Mouse (Mus musculus) mouse embryonic stem cell (cell line): ENCODE measurements around the gene Atad5.
"Not testable (repeated sequence)": the region's sequence is repeated elsewhere in the genome, so short reads cannot be mapped to it uniquely, and the experiment has no call there.

ENCODE experiments used
- in situ Hi-C, 2 experiments: fragments of 300-500 bp; cut with MboI; formaldehyde crosslinking; loops; 1 replicate in 1 of 2; 3 replicates in 1 of 2; pipeline ENCODE4 v1.14.3; 2019 to 2020; ENCODE audit warnings: low sequenced_read_pairs in 2 of 2, low pct_unique_long_range_greater_than_20kb in 1 of 2, mixed read lengths in 1 of 2; ENCODE audit not compliant: unreplicated experiment in 1 of 2

Gene Atad5

DNA sequence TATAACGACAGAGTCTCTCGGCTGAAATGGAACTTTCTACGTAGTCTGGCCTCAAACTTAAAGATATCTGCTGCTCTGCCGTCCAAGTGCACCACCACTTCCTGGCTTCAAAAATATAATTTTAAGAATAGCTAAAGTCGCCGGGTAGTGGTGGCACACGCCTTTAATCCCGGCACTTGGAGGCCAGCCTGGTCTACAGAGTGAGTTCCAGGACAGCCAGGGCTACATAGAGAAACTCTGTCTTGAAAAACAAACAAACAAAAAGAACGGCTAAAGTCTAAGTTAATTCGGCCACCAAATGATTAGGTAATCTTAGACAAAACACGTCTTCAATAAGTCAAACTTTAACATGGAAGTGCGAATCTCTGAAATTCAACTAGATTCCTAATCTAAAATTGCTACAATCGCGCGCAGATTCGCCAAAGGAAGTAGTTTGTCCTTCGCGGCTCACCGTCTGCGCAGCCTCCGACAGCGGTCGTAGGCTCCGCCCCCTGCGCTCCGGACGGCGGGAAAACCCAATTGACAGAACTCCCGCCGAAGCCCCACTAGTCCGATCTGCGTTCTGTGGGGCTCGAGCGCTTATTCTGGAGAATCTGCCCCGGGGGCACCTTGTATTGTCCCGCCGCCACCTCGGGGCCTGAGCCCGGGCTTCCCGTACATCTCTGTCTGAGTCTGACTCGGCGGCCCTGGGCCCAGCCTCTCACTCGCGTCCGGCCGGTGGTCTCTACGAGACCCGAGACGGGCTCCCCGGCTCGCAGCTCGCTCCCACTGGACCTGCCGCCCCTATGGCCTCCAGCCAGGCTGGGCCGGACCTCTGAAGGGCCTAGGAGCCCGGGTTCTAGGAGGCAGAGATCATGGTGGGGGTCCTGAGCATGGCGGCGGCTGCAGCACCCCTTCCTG is at the start of gene Atad5:
Gene Atad5, plus strand, starts transcription at position 484 of the 900 bp plus-strand sequence.
- in situ Hi-C loops = no loop called here

DNA sequence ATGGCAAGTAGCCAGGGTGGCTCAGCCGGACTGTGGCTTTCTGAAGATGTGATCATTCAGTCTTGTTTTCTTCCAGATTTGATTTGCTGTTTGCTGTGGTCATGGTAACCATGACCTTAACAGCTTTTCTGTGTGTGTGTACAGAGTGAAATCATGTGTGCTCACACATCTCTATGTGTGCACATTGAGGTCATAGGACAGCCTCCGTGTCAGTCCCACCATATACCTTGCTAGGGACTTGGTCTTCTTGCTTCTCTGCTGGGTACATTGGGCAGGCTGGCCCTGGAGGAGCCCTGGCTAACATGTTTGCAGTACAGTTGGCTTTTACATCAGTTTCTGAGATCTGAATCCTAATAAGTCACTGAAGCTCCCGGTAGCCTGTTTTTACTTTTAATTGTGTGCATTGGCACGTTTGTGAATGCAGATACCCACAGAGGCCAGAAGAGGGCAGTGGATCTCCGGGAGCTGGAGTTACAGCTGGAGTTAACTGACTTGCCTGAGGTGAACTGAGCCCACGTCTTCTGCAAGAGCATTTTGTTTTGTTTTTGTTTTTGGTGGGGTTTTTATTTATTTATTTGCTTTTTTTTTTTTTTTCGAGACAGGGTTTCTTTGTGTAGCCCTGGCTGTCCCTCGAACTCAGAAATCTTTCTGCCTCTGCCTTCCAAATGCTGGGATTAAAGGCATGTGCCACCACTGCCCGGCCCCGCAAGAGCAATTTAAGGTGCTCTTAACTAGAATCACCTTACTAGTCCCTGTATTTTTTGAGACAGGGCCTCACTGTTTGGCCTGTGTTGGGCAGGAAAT is 46.4 kb upstream of the Atad5 start:
- in situ Hi-C loops = no loop called here

DNA sequence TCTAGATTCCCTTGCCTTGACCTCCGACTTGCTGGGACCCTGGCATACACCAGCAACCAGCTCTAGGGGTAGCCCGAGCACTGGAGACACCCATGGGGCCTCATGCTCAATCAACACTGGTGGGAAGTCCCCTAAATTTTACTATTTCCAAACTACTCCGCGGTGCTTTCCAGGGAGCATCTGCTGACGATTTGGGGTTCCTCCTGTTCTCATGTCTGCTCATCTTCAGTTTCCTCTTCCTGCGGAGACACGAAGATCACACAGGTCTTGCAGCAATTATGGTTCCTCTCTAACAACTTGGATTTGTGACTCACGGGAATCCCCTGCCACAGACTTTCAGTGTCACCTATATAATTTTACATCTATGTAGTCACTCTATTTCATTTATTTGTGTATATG is 45.8 kb upstream of the Atad5 start:
- in situ Hi-C loops = no loop called here

DNA sequence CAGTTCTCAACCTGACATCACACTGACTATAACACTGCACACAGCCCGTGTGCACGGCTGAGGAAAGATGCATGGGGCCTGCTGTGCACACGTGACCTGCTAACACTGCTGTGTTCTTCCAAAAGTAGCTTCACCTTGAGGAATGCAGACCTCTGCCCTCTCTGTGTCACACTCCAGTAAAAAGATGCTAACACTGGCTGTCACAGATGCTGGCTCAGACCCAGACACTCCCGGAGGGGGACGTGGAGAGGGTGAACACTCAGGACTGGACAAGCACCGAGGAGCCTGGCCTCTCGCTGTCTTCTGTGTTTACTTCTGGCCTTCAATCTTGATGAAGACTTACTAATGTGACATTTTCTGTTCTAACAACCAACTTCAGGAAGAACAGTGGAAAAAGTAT is 42.3 kb upstream of the Atad5 start:
- in situ Hi-C loops = no loop called here

DNA sequence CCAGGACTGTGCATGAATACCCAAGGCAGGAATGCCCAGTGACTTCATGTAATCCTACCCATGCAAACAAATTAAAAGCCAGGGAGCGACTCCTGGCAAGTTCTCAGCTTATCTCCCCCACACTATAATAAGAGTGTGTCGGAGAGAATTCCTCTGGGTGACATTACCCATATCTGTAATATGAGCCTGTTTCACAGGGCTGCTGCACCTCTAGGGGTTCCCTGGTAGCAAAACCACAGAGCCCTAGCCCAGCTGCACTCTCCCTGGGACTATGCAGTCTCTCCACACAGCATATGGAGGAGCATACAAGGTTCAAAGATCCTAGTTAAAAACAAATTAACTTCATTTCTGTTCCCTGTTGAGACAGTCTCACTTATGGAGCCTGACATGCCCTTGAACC is 39.1 kb upstream of the Atad5 start:
- in situ Hi-C loops = no loop called here

DNA sequence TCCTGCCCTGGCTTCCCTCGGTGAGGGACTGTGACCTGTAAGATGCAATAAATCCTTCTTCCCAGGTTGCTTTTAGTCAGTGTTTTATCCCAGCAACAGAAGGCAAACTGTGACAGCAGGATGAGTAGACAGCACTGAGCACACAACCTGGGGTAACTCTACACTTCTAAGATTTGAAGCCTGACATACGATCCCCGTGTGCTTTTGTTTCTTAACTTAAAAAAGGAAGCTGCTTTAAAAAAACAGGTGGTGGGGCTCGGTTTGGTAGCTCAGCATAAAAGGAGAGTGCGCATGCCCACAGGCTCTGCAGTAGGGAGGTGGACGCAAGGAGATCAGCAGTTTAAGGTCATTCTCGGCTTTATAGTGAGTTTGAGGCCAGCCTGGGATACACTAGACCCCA is 36.7 kb upstream of the Atad5 start:
- in situ Hi-C loops = no loop called here

DNA sequence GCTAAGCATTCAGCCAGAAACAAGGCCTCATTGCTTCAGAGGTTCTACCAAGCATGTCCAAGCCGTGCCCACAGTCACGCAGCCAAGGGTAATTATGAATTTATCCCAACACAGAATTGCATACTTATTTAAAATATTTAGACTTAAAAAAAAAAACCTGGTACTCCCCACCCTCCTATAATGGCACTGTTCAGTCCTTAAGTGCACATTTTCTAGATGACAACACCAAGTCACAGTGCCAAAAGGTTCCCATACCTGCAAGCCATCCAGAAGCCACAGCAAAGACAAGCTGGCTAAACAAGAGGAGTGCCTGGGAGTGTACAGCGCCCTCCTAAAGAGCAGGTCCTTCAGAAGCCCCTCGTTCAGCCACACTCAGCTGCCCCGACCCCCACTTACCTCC is 36.0 kb upstream of the Atad5 start:
- in situ Hi-C loops = no loop called here

DNA sequence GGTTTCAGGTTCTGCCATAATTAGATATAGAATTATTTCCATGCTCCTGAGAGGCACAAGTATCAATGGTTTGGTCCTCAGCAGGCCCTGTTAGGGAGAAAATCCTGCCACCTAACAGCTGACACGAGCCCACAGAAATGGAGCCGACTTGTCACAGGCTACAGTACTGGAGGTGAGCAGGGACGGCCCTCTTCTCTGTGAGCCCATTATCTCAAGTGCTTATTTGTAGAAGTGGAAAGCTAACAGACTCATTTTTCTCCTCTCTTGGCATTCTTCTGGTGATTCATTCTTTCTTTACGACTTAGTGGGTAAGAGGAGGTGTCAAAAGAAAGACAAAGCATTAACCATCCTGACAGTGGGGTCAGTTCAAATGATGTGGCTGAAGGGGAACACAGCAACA is 34.5 kb upstream of the Atad5 start:
- in situ Hi-C loops = no loop called here

DNA sequence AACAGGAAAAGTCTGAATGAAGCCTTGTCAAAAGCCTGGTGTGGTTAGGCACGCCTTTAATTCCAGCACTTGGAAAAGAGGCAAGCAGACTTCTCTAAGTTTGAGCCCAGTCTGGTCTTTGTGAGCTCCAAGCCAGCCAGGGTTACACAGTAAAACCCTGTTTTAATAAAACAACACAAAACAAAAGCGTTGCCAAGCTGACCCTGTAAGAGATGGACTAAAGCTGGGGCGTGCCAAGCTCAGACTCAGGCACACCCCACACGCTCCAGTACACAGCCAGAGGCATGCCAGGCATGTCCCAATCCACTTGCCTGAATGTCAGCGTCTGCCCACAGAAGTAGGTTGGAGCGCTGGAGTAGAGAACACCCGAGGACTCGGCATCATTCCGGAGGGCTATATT is 33.1 kb upstream of the Atad5 start:
- in situ Hi-C loops = no loop called here

DNA sequence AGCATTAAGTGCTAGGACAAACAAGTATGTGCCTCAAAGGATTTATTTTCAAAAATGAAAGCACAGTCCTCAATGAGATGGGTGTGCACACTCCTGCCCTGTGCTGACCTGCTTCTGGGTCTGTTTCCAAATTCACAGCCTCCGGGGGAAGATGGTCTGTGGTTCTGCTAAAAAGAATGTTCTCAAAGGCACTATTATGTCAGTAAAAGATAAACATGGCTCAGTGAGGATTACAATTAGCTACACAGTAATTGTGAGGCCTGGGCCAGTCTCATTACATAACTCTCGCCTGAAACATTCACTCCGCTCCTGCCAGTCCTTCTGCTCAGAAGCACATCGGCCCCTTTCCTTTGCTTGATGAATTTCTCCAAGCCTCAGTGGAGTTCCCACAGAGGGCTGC is 27.0 kb upstream of the Atad5 start:
- in situ Hi-C loops = no loop called here

DNA sequence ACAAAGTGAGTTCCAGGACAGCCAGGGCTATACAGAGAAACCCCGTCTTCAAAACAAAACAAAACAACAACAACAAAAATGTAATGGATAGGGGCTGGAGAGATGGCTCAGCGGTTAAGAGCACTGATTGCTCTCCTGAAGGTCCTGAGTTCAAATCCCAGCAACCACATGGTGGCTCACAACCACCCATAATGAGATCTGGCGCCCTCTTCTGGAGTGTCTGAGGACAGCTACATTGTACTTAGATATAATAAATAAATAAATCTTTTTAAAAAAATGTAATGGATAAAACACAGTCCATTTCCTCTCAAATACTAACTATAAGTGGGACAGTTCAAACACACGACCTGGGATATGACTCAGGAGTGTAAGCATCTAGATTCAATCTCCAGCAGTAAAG is 22.8 kb upstream of the Atad5 start:
- in situ Hi-C loops = not testable (repeated sequence)

DNA sequence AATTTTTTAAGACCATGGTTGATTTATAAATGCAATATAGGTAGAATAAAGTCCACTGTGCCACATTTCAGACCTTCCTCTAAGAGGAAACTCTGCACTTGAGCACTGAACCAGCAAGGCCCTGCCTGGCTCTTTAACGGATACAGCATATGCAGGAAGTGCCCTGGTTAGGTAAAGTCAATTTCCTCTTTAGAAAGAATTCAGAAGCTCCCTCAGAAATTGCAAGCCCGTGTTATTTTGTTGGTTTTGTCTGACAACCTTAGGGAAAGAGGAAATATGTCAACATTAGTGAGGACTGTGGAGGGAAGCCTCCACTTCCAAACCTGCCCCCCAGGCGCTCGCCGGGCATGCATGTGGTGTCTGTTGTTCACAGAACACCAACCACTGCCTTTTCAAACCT is 21.6 kb upstream of the Atad5 start:
- in situ Hi-C loops = no loop called here

DNA sequence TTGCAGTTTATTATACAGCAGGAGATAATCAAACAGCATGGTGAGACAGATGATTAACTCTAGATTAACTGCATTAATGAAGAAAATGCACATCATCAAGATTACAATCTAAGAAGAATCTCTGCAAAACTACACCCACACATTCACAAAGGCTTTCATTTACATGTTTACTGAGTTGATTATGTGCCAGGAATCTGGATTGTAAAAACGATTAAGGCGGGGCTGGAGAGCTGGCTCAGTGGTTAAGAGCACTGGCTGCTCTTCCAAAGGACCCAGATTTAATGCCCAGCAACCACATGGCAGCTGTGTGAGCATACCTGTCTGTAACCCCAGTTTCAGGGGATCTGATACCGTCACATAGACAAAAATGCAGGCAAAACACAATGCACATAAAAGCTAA is 19.4 kb upstream of the Atad5 start:
- in situ Hi-C loops = no loop called here

DNA sequence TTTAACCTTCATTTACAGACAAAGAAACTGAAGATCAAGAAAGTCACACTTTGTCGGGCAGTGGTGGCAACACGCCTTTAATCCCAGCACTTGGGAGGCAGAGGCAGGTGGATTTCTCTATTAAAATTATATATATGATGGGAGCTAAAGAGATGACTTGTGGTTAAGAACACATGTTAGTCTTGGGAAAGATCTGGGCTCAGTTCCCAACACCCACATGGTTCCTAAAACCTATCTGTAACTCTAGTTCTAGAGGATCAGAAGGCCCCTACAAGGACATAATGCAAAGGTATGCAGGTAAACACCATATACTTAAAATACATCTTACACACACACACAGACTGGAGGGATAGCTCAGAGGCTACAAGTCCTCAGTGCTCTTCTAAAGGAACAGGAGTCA is 18.2 kb upstream of the Atad5 start:
- in situ Hi-C loops = no loop called here

DNA sequence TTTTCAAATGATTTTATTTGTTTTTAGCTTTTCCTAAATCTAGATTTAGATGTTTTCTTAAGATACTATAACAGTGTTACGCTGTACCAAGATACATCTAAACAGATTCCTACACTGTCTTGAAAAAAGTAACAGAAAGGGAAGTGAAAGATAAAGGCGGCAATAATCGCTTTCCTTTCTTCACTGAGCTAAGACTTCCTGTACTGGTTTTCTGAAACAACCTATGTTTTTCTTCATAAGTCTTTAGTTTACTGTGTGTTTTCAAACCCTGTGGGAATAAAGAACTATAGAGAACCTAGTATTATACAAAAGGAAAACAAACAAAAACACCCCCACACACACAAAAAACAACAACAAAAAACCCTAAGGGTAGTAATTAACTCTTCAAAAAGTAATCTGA is 16.8 kb upstream of the Atad5 start:
- in situ Hi-C loops = no loop called here

DNA sequence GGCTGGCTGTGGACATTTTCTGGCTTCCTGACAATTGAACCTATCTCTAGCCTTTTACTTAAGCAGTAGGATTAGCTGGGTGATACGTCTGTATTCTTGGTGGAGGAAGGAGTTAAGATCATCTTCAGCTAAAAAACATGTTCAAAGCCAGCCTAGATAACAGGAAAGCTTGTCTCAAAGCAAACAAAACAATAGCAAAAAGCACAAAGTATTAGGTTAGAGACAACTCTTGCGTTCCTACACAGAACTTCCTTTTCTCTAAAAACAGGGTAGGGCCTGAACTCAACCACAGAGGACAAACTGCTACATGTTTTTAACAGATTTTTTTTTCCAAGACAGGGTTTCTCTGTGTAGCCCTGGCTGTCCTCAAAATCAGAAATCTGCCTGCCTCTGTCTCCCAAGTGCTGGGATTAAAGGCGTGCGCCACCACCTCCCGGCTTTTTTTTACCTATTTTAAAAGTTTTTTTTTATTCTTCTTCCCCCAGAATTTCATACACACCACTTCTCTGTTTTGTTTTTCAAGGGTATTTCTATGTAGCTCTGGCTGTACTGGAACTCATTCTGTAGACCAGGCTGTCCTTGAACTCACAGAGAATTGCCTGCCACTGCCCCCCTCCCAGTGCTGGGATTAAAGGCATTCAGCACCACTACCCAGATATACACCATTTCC is 13.5 kb upstream of the Atad5 start:
- in situ Hi-C loops = no loop called here

DNA sequence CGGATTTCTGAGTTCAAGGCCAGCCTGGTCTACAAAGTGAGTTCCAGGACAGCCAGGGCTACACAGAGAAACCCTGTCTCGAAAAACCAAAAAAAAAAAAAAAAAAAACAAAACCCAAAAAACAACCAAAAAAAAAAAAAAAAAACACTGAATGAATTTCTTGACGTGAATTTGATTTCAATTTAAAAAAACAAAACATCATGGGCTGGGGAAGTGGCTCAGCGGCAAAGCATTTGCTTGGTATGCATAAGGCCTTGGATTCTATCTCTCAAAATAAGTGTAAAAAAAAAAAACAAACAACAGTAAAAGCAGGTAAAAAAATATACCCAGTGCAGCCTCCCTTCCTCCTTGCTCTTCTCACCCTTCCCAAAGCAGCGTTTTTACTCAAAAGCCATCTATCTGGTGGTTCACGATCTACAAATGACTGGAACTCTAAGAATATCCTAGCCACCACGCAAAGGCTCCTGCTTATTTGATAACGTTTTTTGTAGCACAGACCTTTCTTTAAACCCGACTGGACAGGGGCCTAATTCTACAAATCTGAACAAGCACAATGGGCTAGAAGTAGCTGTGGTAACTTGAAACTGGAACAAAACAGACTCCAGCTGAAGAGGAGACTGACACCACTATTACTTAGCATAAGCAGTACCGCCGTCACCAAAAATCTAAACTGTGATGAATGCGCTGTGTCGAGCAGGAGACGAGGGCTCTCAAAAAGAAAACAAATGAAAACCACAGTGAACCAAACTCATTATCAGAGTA is 11.2 kb upstream of the Atad5 start:
- in situ Hi-C loops = no loop called here

DNA sequence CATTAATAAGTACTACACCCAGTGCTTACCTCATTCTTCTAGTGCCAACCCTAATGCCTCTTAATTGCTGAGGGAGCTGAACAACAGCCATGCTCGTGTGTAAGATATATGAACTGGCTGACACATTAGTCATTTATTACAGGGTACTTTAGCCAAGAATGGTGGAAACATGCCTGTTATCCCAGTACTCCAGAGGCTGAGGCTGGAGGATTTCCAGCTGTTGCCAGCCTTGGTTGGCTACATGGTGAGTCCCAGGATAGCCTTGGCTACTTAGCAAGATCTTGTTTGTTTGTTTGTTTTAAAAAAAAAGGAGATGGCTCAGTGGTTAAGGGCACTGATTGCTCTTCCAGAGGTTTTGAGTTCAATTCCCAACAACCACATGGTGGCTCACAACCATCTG is 10.4 kb upstream of the Atad5 start:
- in situ Hi-C loops = no loop called here

DNA sequence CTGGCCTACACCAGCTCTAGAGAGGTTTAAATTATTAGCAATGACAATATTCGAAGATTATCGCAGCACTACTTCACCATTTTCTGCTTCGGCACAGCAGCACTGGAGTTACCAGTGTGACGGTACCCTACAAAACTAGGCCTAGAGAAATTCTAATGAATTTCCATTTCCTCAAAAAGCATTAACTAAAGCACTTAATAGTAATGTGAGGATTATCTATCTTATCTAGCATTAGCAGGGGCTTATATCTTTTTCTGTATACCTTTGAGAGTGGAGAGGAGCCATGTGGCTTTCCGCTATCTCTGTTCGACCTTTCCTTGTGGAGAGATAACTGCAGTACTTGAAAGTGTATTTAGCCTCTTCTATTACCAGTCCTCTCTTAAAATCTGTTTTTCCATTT is 9.4 kb upstream of the Atad5 start:
- in situ Hi-C loops = no loop called here
